Mouse (Mus musculus) gastrocnemius, postnatal 10 days (tissue): ENCODE data around the gene Tmem95. TPM values are rescaled to one million over a fixed set of nuclear protein-coding genes. Genes with fewer than 3 reads are reported as not detected.
"Not testable (repeated sequence)": the region's sequence is repeated elsewhere in the genome, so short reads cannot be mapped to it uniquely, and the experiment has no call there.

Source experiments
- DNase-seq: peaks from one replicate; pipeline ENCODE4 v3.0.0; 2021; ENCODE audit warnings: mixed read lengths
- total RNA-seq, 2 experiments: library from RNA; stranded (reverse); gene quantifications; 2 replicates each; pipeline ENCODE4 v1.2.3; 2021

The Tmem95 gene
- total RNA-seq, 2 experiments from 2014 or later, result not detected

- peak; percentile 61 for DNase-seq
Measured at GRCm38 (mm10) chr11:69880506-69880852, 2.7 kb upstream of the Tmem95 start.

DNA sequence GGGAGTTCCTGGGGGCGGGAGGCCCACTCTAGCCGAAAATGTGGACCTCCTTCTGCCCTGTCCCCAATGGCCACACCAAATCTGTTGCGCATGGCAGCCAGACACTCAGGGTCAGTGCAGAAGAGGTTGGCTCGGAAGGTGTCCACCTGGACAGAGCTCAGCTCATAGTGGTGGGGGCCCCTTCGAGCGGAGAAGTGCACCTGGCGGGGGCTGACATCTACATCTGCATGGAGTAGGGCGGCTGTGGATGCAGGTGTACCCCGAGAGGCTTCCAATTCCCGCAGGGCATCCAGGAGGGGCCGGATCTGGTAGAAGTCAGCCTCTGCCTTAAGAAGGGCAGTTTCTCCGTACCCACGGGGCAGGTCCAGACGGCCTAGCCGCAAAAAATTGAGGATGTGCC is 1.9 kb upstream of the Tmem95 start:
- DNase-seq, result no peak

GRCm38 (mm10) chr11:69878952-69879351 is 1.1 kb upstream of the Tmem95 start:
- no peak for DNase-seq

DNA sequence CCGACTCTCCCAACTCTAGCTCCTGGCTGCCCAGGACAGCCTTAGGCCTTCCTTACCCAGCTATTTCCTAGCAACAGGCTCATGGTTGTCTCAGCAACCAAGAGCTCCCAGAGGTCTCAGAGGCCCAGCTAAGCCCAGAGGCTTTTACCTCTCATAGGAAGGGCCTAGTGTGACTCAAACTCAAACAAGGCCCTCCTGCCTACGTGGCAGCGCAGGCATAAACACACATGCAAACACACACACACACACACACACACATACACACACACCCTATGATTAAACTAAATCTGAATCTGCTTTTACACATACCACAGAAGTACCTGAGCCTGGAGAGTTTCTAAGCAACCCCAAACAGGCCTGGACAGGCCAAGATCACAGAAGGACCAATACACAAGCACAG is 581 bp upstream of the Tmem95 start:
- DNase-seq, result no peak

- DNase-seq, result peak; percentile 88
Measured at GRCm38 (mm10) chr11:69876867-69877266, 951 bp downstream of the Tmem95 start.

DNA sequence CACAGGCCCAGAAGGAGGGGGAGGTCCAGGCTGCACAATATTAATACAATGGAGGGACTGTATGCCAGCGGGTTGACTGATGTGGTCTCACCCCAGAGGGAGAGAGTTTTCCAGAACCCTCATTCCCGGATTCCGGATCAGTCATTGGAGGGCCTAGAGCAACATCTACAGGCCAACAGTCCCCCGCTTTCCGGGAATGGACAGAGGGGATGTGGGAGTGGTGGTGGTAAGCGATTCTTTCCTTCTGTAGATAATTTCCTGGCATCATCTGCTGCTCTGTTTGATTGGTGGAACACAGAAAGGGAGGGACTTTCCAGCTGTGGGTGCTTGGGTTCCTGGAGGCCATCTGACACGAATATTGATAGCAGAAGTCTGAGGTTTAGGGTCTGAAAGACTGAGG is 1.6 kb downstream of the Tmem95 start:
- DNase-seq, result no peak

DNA sequence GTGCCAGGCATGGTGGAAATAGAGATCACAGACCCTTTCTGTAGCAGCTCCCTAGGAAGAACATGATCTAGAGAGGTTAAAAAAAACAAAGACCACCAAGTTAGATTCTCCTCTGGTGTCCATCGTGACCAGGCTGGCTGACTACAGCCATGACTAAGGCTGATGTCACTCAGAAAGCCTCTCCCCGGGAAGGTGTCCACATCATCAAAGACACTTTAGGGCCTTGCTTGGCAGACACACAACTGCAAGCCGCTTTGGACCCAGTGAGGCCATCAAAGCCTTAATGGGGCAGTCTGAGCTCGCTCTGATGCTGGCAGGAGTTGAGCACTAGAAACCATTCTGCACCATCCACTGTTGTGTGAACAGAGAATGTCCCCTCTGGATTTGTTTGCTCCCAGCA is 5.4 kb downstream of the Tmem95 start:
- DNase-seq, result no peak

- no peak for DNase-seq
Measured at GRCm38 (mm10) chr11:69871822-69872221, 6.0 kb downstream of the Tmem95 start.

DNA sequence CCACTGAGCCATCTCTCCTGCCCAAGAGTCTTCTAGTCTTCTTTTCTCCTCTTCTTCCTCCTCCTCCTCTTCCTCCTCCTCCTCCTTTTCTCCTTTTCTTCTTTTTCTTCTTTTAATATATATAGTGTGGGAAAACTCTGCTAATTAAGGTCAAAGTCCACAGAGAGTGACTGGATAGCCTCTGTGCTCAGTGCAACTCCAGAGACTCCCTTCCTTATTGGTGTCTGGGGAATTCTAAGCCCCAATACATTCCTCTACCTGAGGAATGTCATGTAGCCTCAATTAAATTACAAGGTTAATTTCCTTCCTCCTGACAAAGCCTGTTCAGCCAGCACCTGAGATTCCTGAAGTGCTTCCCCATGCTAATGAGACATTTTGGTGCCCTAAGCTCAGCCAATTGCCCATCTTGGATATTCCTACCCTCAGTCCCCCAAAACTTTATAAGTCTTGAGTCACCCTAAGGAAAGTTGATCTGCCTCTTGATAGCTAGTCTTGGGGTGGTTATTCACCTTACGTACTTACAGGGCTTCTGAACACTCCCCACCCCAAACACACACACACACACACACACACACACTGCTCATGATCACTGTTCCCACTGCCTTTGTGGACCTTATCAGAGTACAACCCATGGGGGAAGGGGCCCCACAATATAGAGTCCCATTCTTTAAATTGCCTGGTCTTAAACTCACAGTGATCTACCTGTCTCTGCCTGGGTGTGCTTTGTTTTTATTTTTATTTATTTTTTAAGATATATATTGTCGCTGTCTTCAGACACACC is 7.3 kb downstream of the Tmem95 start:
- no peak for DNase-seq

DNA sequence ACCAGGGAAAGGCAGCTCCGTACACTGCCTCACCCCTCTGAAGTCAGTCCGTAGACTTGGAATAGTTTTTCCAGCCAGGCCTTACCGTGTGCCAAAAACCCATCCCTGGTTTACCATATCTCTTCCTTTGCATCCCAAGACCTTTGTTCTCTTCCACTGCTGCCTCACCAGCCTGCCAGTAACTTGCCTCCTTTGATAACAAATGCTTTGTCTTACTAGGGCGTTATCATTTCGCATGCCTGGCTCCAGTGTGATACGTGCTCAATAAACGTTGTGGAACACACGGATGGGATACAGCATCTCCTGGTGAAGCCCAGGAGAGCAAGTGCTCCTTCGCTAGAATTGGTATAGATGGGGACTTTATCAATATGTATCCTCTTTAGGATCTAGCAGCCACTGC is 10.5 kb downstream of the Tmem95 start:
- no peak for DNase-seq

- no peak for DNase-seq
Measured at GRCm38 (mm10) chr11:69865561-69865960, 12.3 kb downstream of the Tmem95 start.

DNA sequence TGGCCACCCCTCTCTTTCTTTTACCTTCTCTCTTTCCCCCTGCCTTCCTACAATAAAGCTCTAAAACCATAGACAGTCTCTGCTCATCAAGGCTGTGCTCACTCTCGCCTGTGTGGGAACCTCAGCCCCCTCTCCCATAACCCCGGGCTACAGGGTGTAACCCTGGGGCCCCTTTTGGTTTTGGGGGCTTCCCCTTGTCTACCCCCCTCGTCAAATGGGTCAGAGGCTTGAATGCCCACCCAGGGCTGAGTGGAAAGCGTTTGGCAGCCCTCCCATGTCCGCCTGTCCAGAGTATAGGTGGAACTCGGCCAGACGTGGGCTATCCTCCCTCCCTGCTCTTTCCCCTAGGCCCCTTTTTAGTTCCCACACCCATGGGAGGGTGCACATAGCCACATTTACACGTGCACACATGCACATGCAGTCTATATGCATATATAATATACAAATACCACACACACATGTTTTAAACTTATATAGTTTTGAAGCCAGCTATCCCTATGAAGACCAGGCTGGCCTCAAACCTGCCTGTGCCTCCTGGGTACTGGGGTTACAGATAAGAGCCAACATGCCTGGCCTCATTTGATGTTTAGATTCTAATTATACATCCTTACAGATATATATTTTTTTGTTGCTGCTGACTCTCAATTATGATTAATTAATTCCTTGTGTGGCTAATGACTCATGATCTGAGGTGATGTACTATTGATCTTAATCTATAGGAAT is 13.5 kb downstream of the Tmem95 start:
- no peak for DNase-seq

- DNase-seq, result not testable (repeated sequence)
Measured at GRCm38 (mm10) chr11:69863729-69864128, 14.1 kb downstream of the Tmem95 start.

GRCm38 (mm10) chr11:69858113-69858998 is 19.5 kb downstream of the Tmem95 start, which contains the start of gene Tnk1:
TSS of gene Tnk1 (minus strand) at chr11:69858730.
- DNase-seq, result no peak

GRCm38 (mm10) chr11:69855347-69855746 is 22.5 kb downstream of the Tmem95 start:
- DNase-seq, result peak; percentile 47

GRCm38 (mm10) chr11:69854680-69855079 is 23.1 kb downstream of the Tmem95 start:
- no peak for DNase-seq

DNA sequence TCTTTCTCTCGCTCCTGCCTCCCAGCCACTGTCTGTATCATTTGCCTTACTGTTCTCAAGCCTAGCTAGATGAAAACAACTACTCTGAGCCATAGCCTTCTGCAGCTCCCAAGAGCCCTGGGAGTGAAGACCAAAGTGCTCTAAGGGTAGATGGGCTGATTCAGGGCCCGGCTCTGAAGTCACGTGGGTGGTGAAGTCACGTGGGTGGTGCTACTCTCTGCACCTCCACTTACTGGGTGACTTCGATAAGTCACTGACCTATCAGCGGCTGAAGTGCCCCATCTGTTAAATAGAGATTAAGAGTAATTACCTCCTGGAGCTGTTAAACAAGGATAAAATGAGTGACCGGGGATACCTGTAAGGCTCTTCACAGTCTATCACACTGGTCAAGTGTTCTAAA is 23.8 kb downstream of the Tmem95 start:
- DNase-seq, result no peak

- DNase-seq, result no peak
Measured at GRCm38 (mm10) chr11:69850754-69851153, 27.1 kb downstream of the Tmem95 start.

GRCm38 (mm10) chr11:69849884-69850283 is 27.9 kb downstream of the Tmem95 start:
- DNase-seq, result no peak

DNA sequence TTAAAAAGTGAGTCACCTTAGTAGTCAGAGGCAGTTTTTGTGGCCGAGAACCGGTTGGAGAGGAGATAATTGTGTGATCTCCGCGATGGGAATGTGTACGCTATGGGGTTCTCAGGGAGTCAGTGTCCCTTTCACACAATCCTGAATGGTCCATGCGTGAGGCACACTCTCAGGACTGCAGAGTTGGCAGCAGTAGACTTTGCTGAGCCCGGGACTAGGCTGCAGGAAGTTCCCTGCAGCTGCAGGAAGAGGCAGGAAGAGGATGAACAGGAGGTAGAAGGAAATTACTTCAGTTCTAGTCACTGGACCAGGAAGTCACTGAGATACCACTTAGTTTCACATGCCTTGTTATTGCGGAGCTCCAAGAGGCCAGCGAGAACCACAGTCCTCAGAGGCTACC is 28.7 kb downstream of the Tmem95 start:
- no peak for DNase-seq

DNA sequence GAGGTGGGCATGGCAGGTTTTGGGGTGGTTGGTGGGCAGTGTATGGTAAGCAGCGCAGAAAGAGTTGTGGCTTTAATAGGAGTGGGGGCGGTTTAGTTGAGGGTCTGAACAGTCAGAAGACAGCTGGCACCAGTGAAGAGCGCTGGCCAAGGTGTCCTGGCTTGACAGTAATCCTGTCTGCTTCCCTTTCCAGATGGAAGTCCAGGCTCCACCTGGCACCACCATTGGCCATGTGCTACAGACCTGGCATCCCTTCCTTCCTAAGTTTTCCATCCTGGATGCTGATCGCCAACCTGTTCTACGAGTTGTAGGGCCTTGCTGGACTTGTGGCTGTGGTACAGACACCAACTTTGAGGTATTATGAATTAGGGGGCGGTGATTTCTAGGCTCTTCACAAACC is 29.8 kb downstream of the Tmem95 start:
- no peak for DNase-seq

- no peak for DNase-seq
Measured at GRCm38 (mm10) chr11:69846738-69847688, 30.8 kb downstream of the Tmem95 start.
